25 mouse cellular contexts compared by ENCODE assay signal in genomic region chr1:163181851-163182250, GRCm38 (mm10).
"Had no signal": no experiment of that assay in that cellular context is flagged by ENCODE, and none has a peak within 500 bp of the region (broad histone marks: within the 10 kb centered on the region; RNA-seq: fewer than 3 reads in every experiment).

No protein-coding gene starts in this region.

- H3K36me3 ChIP-seq: heart, embryonic 10.5 days; heart, embryonic 13.5 days; heart, embryonic 15.5 days; hindbrain, embryonic 13.5 days; intestine, embryonic 15.5 days; limb, embryonic 13.5 days; limb, embryonic 15.5 days; liver, embryonic 12.5 days had no signal

- H3K9ac ChIP-seq: heart, embryonic 13.5 days; heart, embryonic 15.5 days; hindbrain, embryonic 13.5 days; intestine, embryonic 15.5 days; limb, embryonic 13.5 days; limb, embryonic 15.5 days; liver, embryonic 12.5 days; liver, embryonic 14.5 days had no signal

- DNase-seq: gastrocnemius, postnatal 14 days; gastrocnemius, postnatal 36 days; heart, adult 18-20 months; heart, postnatal 14 days; heart, postnatal 36 days; kidney, adult 18-20 months; kidney, adult 8-10 months; kidney, postnatal 10 days; kidney, postnatal 25 days; kidney, postnatal 4 days; left cerebral cortex, postnatal 4 days had no signal

- ATAC-seq: hindbrain, embryonic 16.5 days; inflammation-experienced regulatory T-cells, adult 6 months; intestine, embryonic 15.5 days; intestine, postnatal 0 days; liver, embryonic 12.5 days had no signal

- H3K4me3 ChIP-seq: heart, embryonic 10.5 days; heart, embryonic 13.5 days; heart, embryonic 15.5 days; hindbrain, embryonic 13.5 days; intestine, embryonic 15.5 days; layer of hippocampus, adult 2 months; left cerebral cortex, adult 2 months; limb, embryonic 13.5 days; limb, embryonic 15.5 days; liver, embryonic 12.5 days had no signal

- H3K4me2 ChIP-seq: heart, embryonic 13.5 days; heart, embryonic 15.5 days; hindbrain, embryonic 13.5 days; intestine, embryonic 15.5 days; limb, embryonic 13.5 days; limb, embryonic 15.5 days; liver, embryonic 12.5 days had no signal

- H3K9me3 ChIP-seq: heart, embryonic 10.5 days; heart, embryonic 13.5 days; heart, embryonic 15.5 days; hindbrain, embryonic 13.5 days; intestine, embryonic 15.5 days; limb, embryonic 13.5 days; limb, embryonic 15.5 days; liver, embryonic 12.5 days had no signal

- H3K27ac ChIP-seq: heart, embryonic 10.5 days; heart, embryonic 13.5 days; heart, embryonic 15.5 days; hindbrain, embryonic 13.5 days; intestine, embryonic 15.5 days; layer of hippocampus, adult 2 months; left cerebral cortex, adult 2 months; limb, embryonic 13.5 days; limb, embryonic 15.5 days; liver, embryonic 12.5 days; liver, embryonic 14.5 days had no signal

- H3K4me1 ChIP-seq: heart, embryonic 10.5 days; heart, embryonic 13.5 days; heart, embryonic 15.5 days; hindbrain, embryonic 13.5 days; intestine, embryonic 15.5 days; limb, embryonic 15.5 days; liver, embryonic 12.5 days had no signal

- H3K27me3 ChIP-seq: heart, embryonic 13.5 days; heart, embryonic 15.5 days; hindbrain, embryonic 13.5 days; intestine, embryonic 15.5 days; limb, embryonic 13.5 days; limb, embryonic 15.5 days; liver, embryonic 12.5 days had no signal
